Mouse (Mus musculus) lung, adult 2 months (tissue): ENCODE measurements at regions not wholly inside any gene's neighbourhood (a gene's known extent, or its start where the extent isn't known, plus 50 kb on each side); places are given as distances from the start of the nearest gene placed in this dataset.

Source experiments
- CTCF ChIP-seq: fragments of 200-500 bp; IDR thresholded peaks from 2 replicates; pipeline ENCODE4 v1.5.1; 2011; ENCODE audit warnings: mild to moderate bottlenecking, low read length, control low read depth; ENCODE audit not compliant: insufficient read depth
- POLR2A ChIP-seq: fragments of 200-500 bp; IDR thresholded peaks from 2 replicates; pipeline ENCODE4 v1.6.1; 2011; ENCODE audit warnings: low read depth, mild to moderate bottlenecking, control low read depth, low read length, borderline replicate concordance; ENCODE audit errors: extremely low read depth

DNA sequence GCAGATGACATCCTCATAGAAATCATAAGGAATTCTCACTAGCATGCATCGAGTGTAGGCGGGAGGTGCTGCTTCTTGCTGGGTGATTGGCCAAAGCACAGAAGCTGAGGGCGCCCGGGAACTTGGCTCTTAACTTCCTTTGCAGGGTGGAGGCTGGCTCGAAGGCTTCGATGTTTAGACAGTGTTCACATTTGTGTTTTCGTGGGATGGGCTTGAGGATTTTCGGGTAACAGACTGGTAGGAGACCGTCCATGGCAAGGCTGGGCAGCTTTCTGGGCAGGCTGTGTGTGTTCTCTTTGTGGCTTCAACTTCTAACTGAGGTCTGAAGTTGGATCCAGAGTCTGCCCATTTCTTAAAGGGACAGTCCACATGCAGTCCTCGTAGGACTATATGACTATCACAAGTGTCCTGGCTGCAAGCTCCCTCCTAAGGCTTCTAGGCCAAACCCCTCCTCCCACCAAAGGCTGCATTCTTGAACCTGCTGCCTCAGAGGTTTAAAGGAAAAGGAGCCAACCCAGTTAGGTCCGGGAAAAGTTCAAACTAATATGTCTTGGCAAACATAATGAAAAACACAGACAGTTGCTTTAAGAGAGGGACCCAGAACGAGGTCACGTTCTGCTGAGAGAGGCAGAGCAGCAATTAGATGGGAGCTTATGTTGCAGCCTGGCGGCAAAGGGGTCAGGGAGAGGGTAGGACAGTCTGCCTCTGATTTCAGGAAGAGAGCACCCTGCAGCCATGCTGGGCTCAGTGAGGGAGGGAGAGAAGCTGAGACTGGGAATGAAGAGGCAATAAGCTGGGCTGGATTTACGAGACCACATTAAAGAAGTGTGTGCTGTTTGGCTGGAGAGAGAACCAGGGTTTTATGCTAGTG is 98.2 kb upstream of the Neo1 start:
- no peak for TF ChIP-seq POLR2A
- no peak for TF ChIP-seq CTCF
